Mouse (Mus musculus) cerebellum, adult 2 months (tissue): ENCODE data around the gene Cdh23.

ENCODE experiments used
- CTCF ChIP-seq: fragments of 200-500 bp; IDR thresholded peaks from 2 replicates; pipeline ENCODE4 v1.5.1; 2011; ENCODE audit warnings: low read depth, mild to moderate bottlenecking, control low read depth, low read length, moderate library complexity, borderline replicate concordance; ENCODE audit not compliant: insufficient read depth
- POLR2A ChIP-seq: fragments of 200-500 bp; IDR thresholded peaks from 2 replicates; pipeline ENCODE4 v1.6.1; 2011; ENCODE audit warnings: low read length, control low read depth, borderline replicate concordance; ENCODE audit not compliant: insufficient read depth

DNA sequence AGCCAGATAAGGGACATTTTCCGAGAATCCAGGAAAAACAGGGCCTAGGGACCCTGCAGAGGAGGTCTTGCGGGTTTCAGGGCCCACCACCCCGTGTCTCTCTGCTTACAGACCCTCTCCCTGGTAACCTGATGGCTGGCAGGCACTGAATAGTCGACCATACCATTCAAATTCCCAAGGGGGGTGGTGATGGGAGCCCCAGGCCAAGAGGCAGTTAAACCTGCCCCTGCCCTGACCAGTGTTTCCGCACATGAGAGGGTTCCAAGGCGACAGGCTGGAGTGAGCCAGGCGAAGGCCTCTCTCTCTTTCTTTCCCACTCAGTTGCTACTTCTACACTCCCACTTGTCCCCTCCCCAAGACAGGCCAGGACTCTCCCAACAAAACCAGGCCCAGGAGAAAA lies 296.8 kb downstream of the Cdh23 start, which contains the start of gene Gm17455:
- no peak for TF ChIP-seq CTCF
- TF ChIP-seq POLR2A, result no peak
